Mouse (Mus musculus): Measurements from ENCODE around the gene Vipr1. TPM values are rescaled to one million over a fixed set of nuclear protein-coding genes. Genes with fewer than 3 reads are reported as not detected.

Vipr1 gene
- polyA plus RNA-seq, 1 experiment, result not detected

GRCm38 (mm10) chr9:121602381-121602780 is 40.1 kb upstream of the Vipr1 start:
- TF ChIP-seq CTCF (IDR thresholded peaks at IDR 0.05; ENCODE audit: insufficient read depth, low read depth, low read length), result no peak
- no peak for TF ChIP-seq POLR2A (IDR thresholded peaks at IDR 0.05; ENCODE audit: insufficient read depth, low read depth, low read length)

GRCm38 (mm10) chr9:121605414-121606278 is 36.9 kb upstream of the Vipr1 start:
- TF ChIP-seq CTCF (IDR thresholded peaks at IDR 0.05; ENCODE audit: insufficient read depth, low read depth, low read length) (peak; percentile 64), POLR2A (IDR thresholded peaks at IDR 0.05; ENCODE audit: insufficient read depth, low read depth, low read length) (no peak)
- WGBS, result 49% methylated on average over 12 of the region's 12 CpGs
- H3K4me1 ChIP-seq (ENCODE audit: control insufficient read depth, insufficient read depth, low read length), result peaks cover 10% of the 10 kb centered on the region; the same call in 1 of the 2 replicates

More at GRCm38 (mm10) chr9:121602381-121602780, 40.1 kb upstream of the Vipr1 start:
- H3K4me1 ChIP-seq (ENCODE audit: control insufficient read depth, insufficient read depth, low read length), result peaks cover 11% of the 10 kb centered on the region; the same call in 1 of the 2 replicates
- no peak overlapping the region for H3K27ac ChIP-seq (ENCODE audit: insufficient read depth, low read depth, low read length)
- 81% methylated on average over 2 of the region's 2 CpGs for WGBS
- no peak overlapping the region for H3K4me3 ChIP-seq (ENCODE audit: insufficient read depth, low read depth, low read length)

GRCm38 (mm10) chr9:121606498-121607096 is 35.9 kb upstream of the Vipr1 start:
- 48% methylated on average over 1 of the region's 1 CpGs for WGBS
- no peak overlapping the region for H3K4me3 ChIP-seq (ENCODE audit: insufficient read depth, low read depth, low read length)
- TF ChIP-seq POLR2A (IDR thresholded peaks at IDR 0.05; ENCODE audit: insufficient read depth, low read depth, low read length) (no peak), CTCF (IDR thresholded peaks at IDR 0.05; ENCODE audit: insufficient read depth, low read depth, low read length) (no peak)
- no peak overlapping the region for H3K27ac ChIP-seq (ENCODE audit: insufficient read depth, low read depth, low read length)
- 0 out of 2 replicates have a peak, but pooled peaks cover 3% of the 10 kb centered on the region for H3K4me1 ChIP-seq (ENCODE audit: control insufficient read depth, insufficient read depth, low read length)

More at GRCm38 (mm10) chr9:121605414-121606278, 36.9 kb upstream of the Vipr1 start:
- Histone ChIP-seq H3K27ac (ENCODE audit: insufficient read depth, low read depth, low read length) (no peak overlapping the region), H3K4me3 (ENCODE audit: insufficient read depth, low read depth, low read length) (no peak overlapping the region)

GRCm38 (mm10) chr9:121609381-121609780 is 33.1 kb upstream of the Vipr1 start:
- Histone ChIP-seq H3K27ac (ENCODE audit: insufficient read depth, low read depth, low read length) (no peak overlapping the region), H3K4me1 (ENCODE audit: control insufficient read depth, insufficient read depth, low read length) (no peaks in the 10 kb centered on the region), H3K4me3 (ENCODE audit: insufficient read depth, low read depth, low read length) (no peak overlapping the region)
- WGBS, result 59% methylated on average over 6 of the region's 6 CpGs
- no peak for TF ChIP-seq POLR2A (IDR thresholded peaks at IDR 0.05; ENCODE audit: insufficient read depth, low read depth, low read length)
- TF ChIP-seq CTCF (IDR thresholded peaks at IDR 0.05; ENCODE audit: insufficient read depth, low read depth, low read length), result no peak

- TF ChIP-seq CTCF (IDR thresholded peaks at IDR 0.05; ENCODE audit: insufficient read depth, low read depth, low read length) (no peak), POLR2A (IDR thresholded peaks at IDR 0.05; ENCODE audit: insufficient read depth, low read depth, low read length) (no peak)
- Histone ChIP-seq H3K27ac (ENCODE audit: insufficient read depth, low read depth, low read length) (no peak overlapping the region), H3K4me3 (ENCODE audit: insufficient read depth, low read depth, low read length) (no peak overlapping the region), H3K4me1 (ENCODE audit: control insufficient read depth, insufficient read depth, low read length) (no peaks in the 10 kb centered on the region)
- WGBS, result 80% methylated on average over 5 of the region's 5 CpGs
These were observed 29.3 kb upstream of the Vipr1 start for GRCm38 (mm10) chr9:121613192-121613591.

GRCm38 (mm10) chr9:121614241-121614757 is 28.2 kb upstream of the Vipr1 start:
- H3K4me3 ChIP-seq (ENCODE audit: insufficient read depth, low read depth, low read length), result no peak overlapping the region
- TF ChIP-seq CTCF (IDR thresholded peaks at IDR 0.05; ENCODE audit: insufficient read depth, low read depth, low read length) (no peak), POLR2A (IDR thresholded peaks at IDR 0.05; ENCODE audit: insufficient read depth, low read depth, low read length) (no peak)
- H3K4me1 ChIP-seq (ENCODE audit: control insufficient read depth, insufficient read depth, low read length), result no peaks in the 10 kb centered on the region
- no peak overlapping the region for H3K27ac ChIP-seq (ENCODE audit: insufficient read depth, low read depth, low read length)

- TF ChIP-seq POLR2A (IDR thresholded peaks at IDR 0.05; ENCODE audit: insufficient read depth, low read depth, low read length), result no peak
- TF ChIP-seq CTCF (IDR thresholded peaks at IDR 0.05; ENCODE audit: insufficient read depth, low read depth, low read length), result no peak
- Histone ChIP-seq H3K4me1 (ENCODE audit: control insufficient read depth, insufficient read depth, low read length) (no peaks in the 10 kb centered on the region), H3K27ac (ENCODE audit: insufficient read depth, low read depth, low read length) (no peak overlapping the region), H3K4me3 (ENCODE audit: insufficient read depth, low read depth, low read length) (no peak overlapping the region)
- 61% methylated on average over 3 of the region's 3 CpGs for WGBS
These were observed 26.0 kb upstream of the Vipr1 start for GRCm38 (mm10) chr9:121616471-121616870.

GRCm38 (mm10) chr9:121619441-121619840 is 23.1 kb upstream of the Vipr1 start:
- TF ChIP-seq CTCF (IDR thresholded peaks at IDR 0.05; ENCODE audit: insufficient read depth, low read depth, low read length) (no peak), POLR2A (IDR thresholded peaks at IDR 0.05; ENCODE audit: insufficient read depth, low read depth, low read length) (no peak)
- WGBS, result 63% methylated on average over 7 of the region's 7 CpGs

GRCm38 (mm10) chr9:121623235-121623634 is 19.3 kb upstream of the Vipr1 start:
- no peak overlapping the region for H3K27ac ChIP-seq (ENCODE audit: insufficient read depth, low read depth, low read length)
- no peak for TF ChIP-seq CTCF (IDR thresholded peaks at IDR 0.05; ENCODE audit: insufficient read depth, low read depth, low read length)
- no peak for TF ChIP-seq POLR2A (IDR thresholded peaks at IDR 0.05; ENCODE audit: insufficient read depth, low read depth, low read length)
- no peaks in the 10 kb centered on the region for H3K4me1 ChIP-seq (ENCODE audit: control insufficient read depth, insufficient read depth, low read length)
- no peak overlapping the region for H3K4me3 ChIP-seq (ENCODE audit: insufficient read depth, low read depth, low read length)
- WGBS, result 88% methylated on average over 4 of the region's 4 CpGs

More at GRCm38 (mm10) chr9:121619441-121619840, 23.1 kb upstream of the Vipr1 start:
- no peaks in the 10 kb centered on the region for H3K4me1 ChIP-seq (ENCODE audit: control insufficient read depth, insufficient read depth, low read length)
- H3K27ac ChIP-seq (ENCODE audit: insufficient read depth, low read depth, low read length), result no peak overlapping the region
- H3K4me3 ChIP-seq (ENCODE audit: insufficient read depth, low read depth, low read length), result no peak overlapping the region
